Mouse (Mus musculus) embryonic facial prominence, embryonic 12.5 days (tissue): ENCODE measurements around the gene Sfi1. TPM values are rescaled to one million over a fixed set of nuclear protein-coding genes. Genes with fewer than 3 reads are reported as not detected.

ENCODE experiments used
- polyA plus RNA-seq: library from polyadenylated mRNA; unstranded; fragments of >200 nt; fragmentation: Nextera tagmentation; extraction: Ambion mirVana; gene quantifications from 2 replicates; pipeline ENCODE4 v1.2.1, GENCODE M21; 2016

The Sfi1 gene
- polyA plus RNA-seq, 1 experiment from 2014 or later: 17.1 TPM

Other genes with a start within 250 kb of the Sfi1 start
- 70.2 and 74.4 TPM in 2 replicates for gene Eif4enif1, start 8.9 kb upstream of the Sfi1 start, polyA plus RNA-seq
- 217 and 229 TPM in 2 replicates for gene Drg1, start 73.0 kb upstream of the Sfi1 start, polyA plus RNA-seq
- gene Patz1, start 95.4 kb upstream of the Sfi1 start, polyA plus RNA-seq: 84.3 and 85.3 TPM in 2 replicates
- gene Pik3ip1, start 136.9 kb upstream of the Sfi1 start, polyA plus RNA-seq: 12.4 and 15.1 TPM in 2 replicates
- gene Limk2, start 215.7 kb upstream of the Sfi1 start, polyA plus RNA-seq: 69.1 and 75.1 TPM in 2 replicates